Mouse (Mus musculus) CH12.LX (cell line): ENCODE measurements at regions not wholly inside any gene's neighbourhood (a gene's known extent, or its start where the extent isn't known, plus 50 kb on each side); places are given as distances from the start of the nearest gene placed in this dataset.

Experiments used
- DNase-seq: peaks from one replicate; pipeline ENCODE4 v3.0.0-alpha.2; 2013; ENCODE audit errors: extremely low read depth
- H3K27ac ChIP-seq: 2 replicates; pipeline ENCODE4 v1.5.1; 2012; ENCODE audit warnings: low read depth, mild to moderate bottlenecking, control low read depth, moderate library complexity; ENCODE audit not compliant: insufficient read depth
- H3K27me3 ChIP-seq: replicated peaks from 2 replicates; pipeline ENCODE3; 2012; ENCODE audit warnings: inconsistent platforms
- H3K36me3 ChIP-seq, 2 experiments: replicated peaks in 1 of 2; 2 replicates each; pipeline versions ENCODE3 to v1.6.1; 2012; ENCODE audit warnings: inconsistent platforms in 1 of 2, low read length in 1 of 2, mild to moderate bottlenecking in 1 of 2, mixed read lengths in 1 of 2, moderate library complexity in 1 of 2; ENCODE audit not compliant: control insufficient read depth in 1 of 2, insufficient read depth in 1 of 2
- H3K4me1 ChIP-seq, 2 experiments: 2 replicates each; pipeline ENCODE4 v1.6.1; 2012; ENCODE audit warnings: inconsistent platforms in 1 of 2, moderate library complexity in 1 of 2; ENCODE audit not compliant: insufficient read depth in 2 of 2, control insufficient read depth in 1 of 2
- H3K4me2 ChIP-seq: 2 replicates; pipeline ENCODE4 v1.6.1; 2012; ENCODE audit warnings: low read depth, mild to moderate bottlenecking, control low read depth; ENCODE audit not compliant: poor library complexity, insufficient read depth, severe bottlenecking
- H3K4me3 ChIP-seq, 3 experiments: fragments of 150-350 bp in 1 of 3; sonication (generic) in 1 of 3; replicated peaks in 1 of 3; 2 replicates each; pipeline versions ENCODE3 to v1.5.1; 2011 to 2012; ENCODE audit warnings: low read depth in 2 of 3, low read length in 2 of 3, mild to moderate bottlenecking in 2 of 3, moderate library complexity in 2 of 3, control low read depth in 1 of 3, improper control_type of control experiment in 1 of 3, inconsistent platforms in 1 of 3, mixed read lengths in 1 of 3; ENCODE audit not compliant: poor library complexity in 1 of 3
- H3K79me2 ChIP-seq: replicated peaks from 2 replicates; pipeline ENCODE4 v1.6.1; 2012; ENCODE audit warnings: mild to moderate bottlenecking, moderate library complexity; ENCODE audit not compliant: control insufficient read depth, poor library complexity, insufficient read depth, severe bottlenecking; ENCODE audit errors: extremely low read depth
- H3K9ac ChIP-seq: 2 replicates; pipeline ENCODE4 v1.6.1; 2012; ENCODE audit warnings: low read depth, mild to moderate bottlenecking, control low read depth, moderate library complexity; ENCODE audit not compliant: insufficient read depth
- H3K9me3 ChIP-seq: replicated peaks from 2 replicates; pipeline ENCODE3; 2012; ENCODE audit warnings: low read length, inconsistent platforms, mixed read lengths
- BHLHE40 ChIP-seq: IDR thresholded peaks from 2 replicates; pipeline ENCODE4 v1.6.1; 2011; ENCODE audit warnings: mild to moderate bottlenecking, low read depth, low read length, improper control_type of control experiment
- CHD1 ChIP-seq: IDR thresholded peaks from 2 replicates; pipeline ENCODE4 v1.6.1; 2012; ENCODE audit warnings: low read depth, low read length, improper control_type of control experiment, inconsistent platforms
- ELF1 ChIP-seq: IDR thresholded peaks from 2 replicates; pipeline ENCODE4 v1.6.1; 2014; ENCODE audit warnings: low read depth, mild to moderate bottlenecking, inconsistent platforms, low read length, improper control_type of control experiment
- ETS1 ChIP-seq: conservative IDR thresholded peaks from 2 replicates; pipeline ENCODE4 v1.6.1; 2012; ENCODE audit warnings: low read depth, mild to moderate bottlenecking, inconsistent platforms, low read length, improper control_type of control experiment, moderate library complexity
- GABPA ChIP-seq: IDR thresholded peaks from 2 replicates; pipeline ENCODE4 v1.6.1; 2012; ENCODE audit warnings: low read depth, low read length, improper control_type of control experiment, inconsistent platforms; ENCODE audit not compliant: insufficient replicate concordance
- MAX ChIP-seq: IDR thresholded peaks from 2 replicates; pipeline ENCODE4 v1.6.1; 2011; ENCODE audit warnings: low read length, improper control_type of control experiment
- MXI1 ChIP-seq: IDR thresholded peaks from 2 replicates; pipeline ENCODE4 v1.6.1; 2011; ENCODE audit warnings: mild to moderate bottlenecking, low read depth, low read length, improper control_type of control experiment
- MYC ChIP-seq: IDR thresholded peaks from 2 replicates; pipeline ENCODE4 v1.6.1; 2011; ENCODE audit warnings: low read depth, mild to moderate bottlenecking, improper control_type of control experiment, low read length
- NELFE ChIP-seq: IDR thresholded peaks from 2 replicates; pipeline ENCODE4 v1.6.1; 2011; ENCODE audit warnings: low read depth, low read length, improper control_type of control experiment
- NRF1 ChIP-seq: IDR thresholded peaks from 2 replicates; pipeline ENCODE4 v1.6.1; 2014; ENCODE audit warnings: low read depth, mild to moderate bottlenecking, inconsistent platforms, low read length, improper control_type of control experiment, moderate library complexity
- RCOR1 ChIP-seq: conservative IDR thresholded peaks from 2 replicates; pipeline ENCODE4 v1.6.1; 2012; ENCODE audit warnings: low read depth, mild to moderate bottlenecking, inconsistent platforms, low read length, improper control_type of control experiment
- SIN3A ChIP-seq: IDR thresholded peaks from 2 replicates; pipeline ENCODE4 v1.6.1; 2012; ENCODE audit warnings: low read length, improper control_type of control experiment, inconsistent platforms
- TBP ChIP-seq: conservative IDR thresholded peaks from 2 replicates; pipeline ENCODE4 v1.6.1; 2011; ENCODE audit warnings: low read depth, low read length, improper control_type of control experiment
- USF1 ChIP-seq: IDR thresholded peaks from 2 replicates; pipeline ENCODE4 v1.6.1; 2014; ENCODE audit warnings: low read depth, mild to moderate bottlenecking, inconsistent platforms, low read length, improper control_type of control experiment
- ZKSCAN1 ChIP-seq: IDR thresholded peaks from 2 replicates; pipeline ENCODE4 v1.6.1; 2012; ENCODE audit warnings: low read depth, inconsistent platforms, low read length, improper control_type of control experiment, borderline replicate concordance
- ZMIZ1 ChIP-seq: IDR thresholded peaks from 2 replicates; pipeline ENCODE4 v1.6.1; 2012; ENCODE audit warnings: low read depth, mild to moderate bottlenecking, inconsistent platforms, low read length, improper control_type of control experiment
- dilution Hi-C: fragments of 300-500 bp; cut with MboI; formaldehyde crosslinking; loops from 2 replicates; pipeline ENCODE4 v1.14.3; 2020; ENCODE audit warnings: low sequenced_read_pairs; ENCODE audit not compliant: extremely low pct_unique_long_range_greater_than_20kb, extremely low pct_ligation_motif_present
- in situ Hi-C: fragments of 300-500 bp; cut with MboI; formaldehyde crosslinking; loops from 3 replicates; pipeline ENCODE4 v1.14.3; 2019; ENCODE audit warnings: low sequenced_read_pairs, low pct_ligation_motif_present, low pct_unique_long_range_greater_than_20kb, mixed read lengths

DNA sequence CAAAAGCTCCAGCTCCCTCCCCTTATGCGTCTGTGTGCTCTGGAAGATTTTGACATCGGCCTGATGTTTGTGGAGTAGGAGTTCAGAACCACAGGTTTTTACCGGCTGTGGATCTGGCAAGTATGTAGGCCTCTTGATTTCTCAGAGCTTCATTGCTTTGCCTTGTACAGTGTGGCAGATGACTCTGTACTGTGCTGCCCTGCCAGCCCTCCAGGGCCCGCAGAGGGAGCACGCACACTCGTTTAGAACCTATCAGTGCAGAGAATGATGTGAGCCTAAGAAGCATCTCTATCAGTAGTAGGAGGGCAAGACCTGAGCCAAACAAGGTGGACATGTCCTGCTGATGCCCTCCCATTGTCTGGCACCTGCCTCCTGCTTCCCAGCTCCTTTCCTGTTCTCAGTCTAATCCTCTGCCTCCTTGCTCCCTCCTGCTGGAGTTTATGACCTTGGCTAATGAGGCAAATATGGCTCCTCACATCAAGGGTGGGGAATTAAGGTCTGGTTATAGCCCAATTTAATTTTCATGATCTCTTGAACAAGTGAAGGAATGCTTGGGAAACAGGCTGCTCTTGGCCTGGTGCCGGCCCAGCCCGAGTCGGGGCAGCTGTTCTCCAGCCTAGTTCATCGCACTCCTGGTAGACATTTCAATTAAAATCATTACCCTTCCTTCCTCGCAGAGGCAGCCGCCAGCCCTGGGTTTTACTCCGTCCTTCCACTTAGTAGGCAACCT lies 344.5 kb downstream of the Tmem38b start:
- H3K4me2 ChIP-seq = no peak overlapping the region
- in situ Hi-C loops (no loop called here), dilution Hi-C loops (no loop called here)
- no peaks in the 10 kb centered on the region for H3K27me3 ChIP-seq
- no peak overlapping the region for H3K27ac ChIP-seq
- no peaks in the 10 kb centered on the region for H3K4me1 ChIP-seq
- TF ChIP-seq NELFE = no peak
- no peak for TF ChIP-seq ZKSCAN1
- no peak for TF ChIP-seq ETS1
- TF ChIP-seq MXI1 = no peak
- no peak for TF ChIP-seq ELF1
- TF ChIP-seq TBP = no peak
- TF ChIP-seq USF1 = no peak
- H3K9ac ChIP-seq = no peak overlapping the region
- no peak overlapping the region for H3K4me3 ChIP-seq
- DNase-seq = no peak
- no peaks in the 10 kb centered on the region for H3K36me3 ChIP-seq
- no peaks in the 10 kb centered on the region for H3K9me3 ChIP-seq
- no peaks in the 10 kb centered on the region for H3K79me2 ChIP-seq

GRCm38 (mm10) chr4:54184213-54184612 lies 358.4 kb downstream of the Tmem38b start:
- Histone ChIP-seq H3K36me3 (no peaks in the 10 kb centered on the region), H3K79me2 (no peaks in the 10 kb centered on the region), H3K4me2 (no peak overlapping the region), H3K4me3 (no peak overlapping the region), H3K27ac (no peak overlapping the region), H3K9me3 (no peaks in the 10 kb centered on the region), H3K9ac (no peak overlapping the region), H3K27me3 (no peaks in the 10 kb centered on the region), H3K4me1 (peaks cover 0 to 5% of the 10 kb centered on the region in 2 experiments; a peak in 1 of 4 replicates)
- dilution Hi-C loops = no loop called here
- in situ Hi-C loops = no loop called here
- no peak for DNase-seq
- TF ChIP-seq BHLHE40 (no peak), SIN3A (no peak), CHD1 (no peak), RCOR1 (no peak)

DNA sequence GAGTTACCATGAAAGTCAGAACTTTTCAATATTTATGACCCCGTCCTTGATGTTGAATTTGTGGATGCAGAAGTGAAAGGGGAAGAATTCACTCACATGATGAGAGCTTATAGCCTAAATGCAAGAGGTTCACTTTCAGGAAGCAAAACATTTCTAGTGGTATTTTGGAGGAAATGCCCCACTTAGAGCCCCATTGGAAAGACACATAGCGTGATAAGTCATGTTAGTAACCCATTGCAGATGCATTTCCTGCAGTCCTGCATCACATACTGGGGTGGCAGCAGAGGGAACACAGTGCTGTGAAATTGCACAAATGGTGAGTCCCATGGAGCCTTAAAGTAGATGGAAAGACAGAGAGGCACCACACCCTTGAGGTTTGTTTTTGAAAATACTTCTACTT lies 369.9 kb downstream of the Tmem38b start:
- no peak for DNase-seq
- Histone ChIP-seq H3K79me2 (no peaks in the 10 kb centered on the region), H3K27ac (no peak overlapping the region), H3K27me3 (no peaks in the 10 kb centered on the region), H3K9ac (no peak overlapping the region), H3K4me3 (no peak overlapping the region), H3K4me2 (no peak overlapping the region), H3K4me1 (no peaks in the 10 kb centered on the region), H3K9me3 (no peaks in the 10 kb centered on the region), H3K36me3 (no peaks in the 10 kb centered on the region)
- in situ Hi-C loops (no loop called here), dilution Hi-C loops (no loop called here)
- TF ChIP-seq ZKSCAN1 (no peak), MXI1 (no peak), MAX (no peak), ZMIZ1 (no peak), NRF1 (no peak), GABPA (no peak), MYC (no peak)
- TF ChIP-seq, all 38 proteins: peak for 0
